Mouse (Mus musculus) brain, embryonic 14.5 days (tissue): ENCODE data around the gene Camta1.

ENCODE experiments used
- CTCF ChIP-seq: fragments of 200-500 bp; IDR thresholded peaks from 2 replicates; pipeline ENCODE4 v1.5.1; 2012; ENCODE audit warnings: inconsistent platforms, mild to moderate bottlenecking, moderate library complexity, borderline replicate concordance; ENCODE audit not compliant: insufficient read depth, insufficient read length; ENCODE audit errors: extremely low read depth
- POLR2A ChIP-seq: fragments of 200-500 bp; IDR thresholded peaks from 2 replicates; pipeline ENCODE4 v1.6.1; 2012; ENCODE audit warnings: mild to moderate bottlenecking, inconsistent platforms, borderline replicate concordance; ENCODE audit not compliant: poor library complexity, insufficient read depth, insufficient read length, severe bottlenecking; ENCODE audit errors: extremely low read depth

DNA sequence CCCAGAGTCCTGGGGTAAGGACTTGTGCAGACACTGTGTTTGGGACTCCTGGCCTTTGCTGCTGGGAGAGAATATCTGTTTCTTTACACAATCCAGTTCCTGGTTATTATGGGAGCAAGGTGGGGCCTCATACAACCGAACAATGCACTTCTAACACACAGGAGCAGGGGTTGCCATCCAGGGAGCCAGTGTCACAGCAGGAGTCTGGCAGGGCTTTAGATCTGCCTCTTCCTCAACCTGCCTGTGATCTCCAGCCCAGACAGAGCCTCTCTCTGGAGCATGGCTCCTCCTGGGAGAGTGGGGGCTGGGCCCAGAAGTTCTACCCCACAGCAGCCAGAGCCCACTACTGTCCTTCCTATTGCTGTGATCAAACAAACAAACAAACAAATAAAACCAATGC lies 483.9 kb downstream of the Camta1 start:
- TF ChIP-seq POLR2A (no peak), CTCF (no peak)
